Mouse (Mus musculus) ES-E14 (cell line): ENCODE measurements around the gene Mfsd4a.

Experiments
- CHD2 ChIP-seq: IDR thresholded peaks from 2 replicates; pipeline ENCODE4 v1.6.1; 2014; ENCODE audit warnings: mild to moderate bottlenecking, low read depth, low read length, inconsistent platforms
- HCFC1 ChIP-seq: IDR thresholded peaks from 2 replicates; pipeline ENCODE4 v1.6.1; 2012; ENCODE audit warnings: low read length, inconsistent platforms, borderline replicate concordance; ENCODE audit not compliant: insufficient read depth
- MAFK ChIP-seq: IDR thresholded peaks from 2 replicates; pipeline ENCODE4 v1.6.1; 2014; ENCODE audit warnings: mild to moderate bottlenecking, low read depth, low read length, inconsistent platforms; ENCODE audit not compliant: insufficient read depth

GRCm38 (mm10) chr1:132014800-132015199, 53.1 kb downstream of the Mfsd4a start:
- TF ChIP-seq MAFK (no peak), HCFC1 (no peak), CHD2 (no peak)
